Mouse (Mus musculus) left cerebral cortex, adult 9 months (tissue): ENCODE data around the gene Omp.

Source experiments
- DNase-seq, 2 experiments: peaks; one replicate each; pipeline ENCODE4 v3.0.0; 2022; ENCODE audit warnings: low spot score in 2 of 2

Gene Omp

GRCm38 (mm10) chr7:98171141-98172073 lies 26.1 kb upstream of the Omp start:
- DNase-seq: peak in 1 of 2 experiments; percentile 32

DNA sequence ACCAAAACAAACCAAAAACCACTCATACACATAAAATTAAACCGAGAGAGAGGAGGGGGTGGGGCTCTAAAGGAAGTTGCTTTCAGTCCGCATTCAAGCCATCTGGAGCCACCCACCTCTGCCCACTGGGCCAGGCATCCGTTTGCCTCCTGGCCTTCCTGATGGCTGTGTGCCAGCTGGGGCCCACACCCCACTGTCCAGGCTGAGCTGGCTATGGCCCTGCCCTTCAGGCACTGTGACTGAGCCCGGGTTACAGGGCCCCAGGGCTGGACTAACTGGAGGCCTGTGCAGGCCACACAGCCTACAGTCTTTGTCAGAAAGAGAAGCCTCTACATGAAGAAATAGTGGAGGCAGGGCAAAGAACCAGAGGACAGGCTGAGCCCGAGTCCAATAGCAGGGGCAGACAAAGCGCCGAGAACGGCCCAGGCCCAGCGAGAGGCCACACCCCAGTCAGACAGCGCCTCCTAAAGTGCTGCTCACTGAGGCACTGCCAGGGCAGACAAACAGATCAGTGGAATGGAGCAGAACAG lies 19.8 kb upstream of the Omp start:
- DNase-seq: no peak

GRCm38 (mm10) chr7:98164382-98164998 lies 19.2 kb upstream of the Omp start:
- no peak for DNase-seq

DNA sequence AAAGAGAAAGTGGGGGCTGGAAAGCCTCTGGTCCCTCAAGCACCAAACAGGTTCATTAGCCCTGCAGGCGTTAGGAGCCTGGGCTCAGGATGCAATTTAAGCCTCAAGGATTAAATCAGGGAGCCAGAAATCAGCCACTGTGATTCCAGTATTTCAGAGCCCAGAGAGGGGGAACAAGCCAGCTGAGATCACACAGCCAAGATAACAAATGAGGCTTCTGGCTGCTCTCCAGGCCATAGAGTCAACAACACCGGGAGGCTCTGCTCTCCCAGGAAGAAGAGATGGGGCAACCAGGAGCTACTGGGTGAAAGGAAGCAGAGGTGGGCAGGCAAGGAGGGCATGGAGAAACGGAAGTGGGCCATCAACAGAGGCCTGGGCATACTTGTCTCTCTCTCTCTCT lies 18.4 kb upstream of the Omp start:
- DNase-seq: no peak

- DNase-seq: no peak
Measured at GRCm38 (mm10) chr7:98162239-98162638, 16.9 kb upstream of the Omp start.

GRCm38 (mm10) chr7:98160041-98160740 lies 14.9 kb upstream of the Omp start:
- no peak for DNase-seq

- no peak for DNase-seq
Measured at GRCm38 (mm10) chr7:98158481-98158880, 13.2 kb upstream of the Omp start.

DNA sequence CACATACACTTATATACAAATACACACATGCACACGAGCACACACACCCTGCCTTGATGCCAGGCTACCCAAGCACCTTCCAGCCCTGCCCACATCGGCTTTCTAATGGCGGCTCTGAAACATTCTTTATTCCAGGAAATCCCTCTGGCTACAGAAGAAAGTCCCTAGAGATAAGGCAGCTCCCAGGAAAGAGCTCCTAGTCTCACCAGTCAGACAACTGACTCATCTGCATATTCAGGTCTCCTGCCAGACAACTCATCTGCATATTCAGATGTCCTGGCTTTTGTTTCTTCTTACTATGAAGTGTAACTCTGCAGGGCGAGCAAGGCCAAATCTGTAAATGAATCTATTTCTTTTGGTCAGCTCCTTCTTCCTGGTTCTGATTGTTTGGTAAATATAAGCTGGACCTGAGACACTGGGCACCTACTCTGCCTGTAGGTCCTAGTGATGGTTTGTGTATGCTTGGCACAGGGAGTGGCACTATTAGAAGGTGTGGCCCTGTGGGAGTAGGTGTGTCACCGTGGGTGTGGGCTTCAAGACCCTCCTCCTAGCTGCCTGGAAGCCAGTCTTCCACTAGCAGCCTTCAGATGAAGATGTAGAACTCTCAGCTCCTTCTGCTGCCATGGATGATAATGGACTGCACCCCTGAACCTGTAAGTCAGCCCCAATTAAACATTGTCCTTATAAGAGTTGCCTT lies 12.5 kb upstream of the Omp start:
- no peak for DNase-seq

DNA sequence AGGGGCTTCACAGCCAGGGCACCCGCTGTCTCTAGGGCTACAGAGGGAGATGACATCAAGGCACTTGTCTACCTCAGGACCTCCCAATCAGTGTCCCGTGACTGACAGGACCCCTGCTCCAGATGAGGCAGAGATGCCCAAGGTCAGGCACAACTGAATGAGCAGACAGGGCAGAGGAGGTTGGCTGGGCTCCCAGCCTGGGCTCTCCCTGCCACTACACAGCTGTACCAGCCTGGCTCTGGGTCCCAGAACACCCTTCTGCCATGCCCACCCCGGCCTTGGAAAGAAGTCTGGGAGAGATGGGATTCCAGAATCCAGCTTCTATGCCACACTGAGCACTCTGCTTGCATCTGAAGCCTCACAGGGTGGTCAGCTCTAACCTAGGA lies 11.0 kb upstream of the Omp start:
- DNase-seq: no peak

DNA sequence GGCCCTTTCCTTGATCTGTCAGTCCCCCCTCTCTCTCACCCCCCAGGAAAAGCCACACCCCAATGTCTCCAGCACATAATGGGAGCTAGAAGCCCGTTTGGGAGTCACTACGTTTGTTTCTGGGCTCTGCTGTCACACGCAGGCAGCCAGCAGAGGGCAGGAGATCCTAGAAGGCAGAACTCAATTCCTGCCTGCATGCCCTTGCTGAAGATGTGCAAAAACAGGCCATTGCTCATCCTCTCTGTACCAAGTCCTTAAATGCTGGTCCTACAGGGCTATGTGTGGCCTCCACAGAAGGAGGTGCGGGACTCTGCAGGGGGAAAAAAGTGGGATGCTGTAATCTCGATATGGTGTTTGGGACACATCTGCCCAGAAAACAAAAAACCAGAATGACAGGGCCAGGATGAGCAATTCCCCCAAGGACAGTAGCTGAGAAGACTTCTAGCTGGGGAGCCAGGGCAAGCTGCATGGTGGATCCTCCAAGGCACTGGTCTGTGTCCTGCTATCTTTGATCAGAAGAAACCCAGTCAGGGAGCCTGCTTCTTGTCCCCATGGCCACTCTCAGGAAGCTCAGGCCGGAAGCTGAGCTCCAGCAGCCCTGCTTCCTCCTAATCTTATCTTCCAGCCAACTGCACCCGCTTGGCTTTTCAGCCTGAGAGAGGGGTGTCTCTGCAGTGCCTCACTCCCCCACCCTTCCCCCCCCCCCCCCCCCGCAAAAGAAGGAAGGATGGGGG lies 10.4 kb upstream of the Omp start:
- DNase-seq: peak in 1 of 2 experiments; percentile 74

DNA sequence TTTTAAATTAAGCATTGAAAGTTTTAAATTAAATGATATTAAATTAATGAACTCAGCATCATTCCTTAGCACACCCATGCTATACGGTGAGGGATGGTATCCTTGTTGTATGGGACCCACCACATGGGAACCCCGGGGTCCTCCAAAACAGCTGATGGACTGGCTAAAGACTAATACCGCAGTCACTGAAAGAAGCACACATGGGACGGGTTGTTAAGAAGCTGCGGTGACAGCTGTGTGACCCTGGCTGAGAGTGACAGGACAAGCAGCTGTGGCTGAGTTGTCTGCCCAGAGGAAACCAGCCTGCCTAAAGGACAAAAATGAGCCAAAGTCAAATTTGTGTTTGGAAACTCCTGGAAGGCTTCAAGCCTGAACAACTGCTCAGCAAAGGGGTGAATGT lies 8.6 kb upstream of the Omp start:
- DNase-seq: no peak

- DNase-seq: no peak
Measured at GRCm38 (mm10) chr7:98153345-98153744, 8.0 kb upstream of the Omp start.

GRCm38 (mm10) chr7:98152400-98152799 lies 7.1 kb upstream of the Omp start:
- DNase-seq: no peak

DNA sequence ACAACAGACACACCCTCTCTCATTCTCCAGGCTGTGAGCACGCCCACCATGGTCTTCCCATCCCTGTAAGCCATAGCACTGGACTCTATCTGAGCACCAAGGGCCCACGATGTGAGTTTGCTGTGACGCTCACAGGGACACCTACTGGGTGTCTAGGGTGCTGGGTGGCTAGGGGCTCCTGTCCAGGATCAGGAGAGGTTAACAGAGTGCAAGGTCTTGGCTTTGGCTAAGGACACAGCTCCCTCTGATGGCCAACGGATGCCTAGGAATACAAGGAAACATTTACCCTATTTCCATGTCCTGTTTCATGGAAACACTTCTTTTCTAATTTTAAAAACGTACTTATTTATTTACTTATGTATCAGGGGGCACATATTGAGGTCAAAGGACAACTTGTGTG lies 5.2 kb upstream of the Omp start:
- DNase-seq: no peak

- no peak for DNase-seq
Measured at GRCm38 (mm10) chr7:98149802-98150201, 4.5 kb upstream of the Omp start.

GRCm38 (mm10) chr7:98148721-98149407 lies 3.6 kb upstream of the Omp start:
- no peak for DNase-seq

DNA sequence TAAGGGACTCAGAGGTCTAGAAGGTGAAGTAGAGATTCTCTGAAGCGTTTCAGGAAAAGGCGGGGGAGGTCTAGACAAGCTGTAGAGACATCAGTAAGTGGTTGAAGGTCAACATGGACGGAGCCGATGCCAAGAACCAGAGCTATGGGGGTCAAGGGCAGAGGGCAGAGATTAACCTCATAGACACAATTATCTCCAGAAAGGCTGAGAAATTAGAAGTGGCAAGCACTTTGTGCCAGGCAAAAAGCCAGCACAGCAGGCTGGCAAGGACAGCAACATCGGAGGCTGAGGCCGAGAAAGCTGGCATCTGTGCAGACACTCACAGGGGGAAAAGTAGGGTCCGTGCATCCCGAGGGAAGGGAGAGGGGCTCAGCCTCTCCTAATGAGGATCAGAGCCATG lies 2.5 kb upstream of the Omp start:
- no peak for DNase-seq

- DNase-seq: peak in 1 of 2 experiments; percentile 28
Measured at GRCm38 (mm10) chr7:98146447-98146845, 1.1 kb upstream of the Omp start.

DNA sequence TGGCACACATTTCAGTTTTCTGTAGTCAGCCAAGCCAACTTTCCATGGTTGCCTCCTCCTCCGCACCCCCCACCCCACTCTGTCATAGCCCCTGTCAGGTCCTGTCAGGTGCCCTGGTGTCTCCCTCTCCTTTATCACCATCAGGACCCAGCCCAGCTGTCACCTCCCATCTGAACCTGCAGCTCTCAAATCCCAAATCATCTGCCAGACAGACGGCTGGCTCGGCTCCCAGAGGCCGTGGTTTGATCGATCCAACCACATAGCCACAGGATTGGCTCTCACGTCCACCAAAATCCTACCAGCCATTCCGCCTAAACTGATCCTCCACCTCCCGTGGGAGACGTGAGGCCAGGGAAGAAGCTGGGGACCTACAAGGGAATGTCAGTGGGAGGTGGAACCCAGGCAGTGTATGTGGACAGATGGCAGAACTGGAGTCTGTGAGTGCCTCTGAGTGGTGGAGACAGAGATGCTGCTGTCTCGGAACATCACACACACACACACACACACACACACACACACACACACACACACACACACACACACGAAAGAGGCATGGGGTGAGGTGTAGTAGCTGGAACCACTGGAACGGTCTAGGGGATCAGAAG lies 642 bp upstream of the Omp start:
- DNase-seq: no peak

GRCm38 (mm10) chr7:98142648-98143047 lies 2.7 kb downstream of the Omp start:
- no peak for DNase-seq
